Mouse (Mus musculus): Measurements from ENCODE around the gene Hist1h4n. TPM values are rescaled to one million over a fixed set of nuclear protein-coding genes. Genes with fewer than 3 reads are reported as not detected.
"Not testable (repeated sequence)": the region's sequence is repeated elsewhere in the genome, so short reads cannot be mapped to it uniquely, and the experiment has no call there.

Hist1h4n gene
- 43.4 and 51.9 TPM in 2 replicates for total RNA-seq (2021)
- long read RNA-seq, partial matches to known transcripts: 0 of 1 reads
- long read RNA-seq, other reads (novel, unspliced or antisense): 0 of 1 reads

GRCm38 (mm10) chr13:21831418-21832394 is at the start of gene Hist1h4n:
Gene Hist1h4n (minus strand): TSS chr13:21832196.
- not testable (repeated sequence) for DNase-seq

- DNase-seq: no peak
Observed at GRCm38 (mm10) chr13:21880735-21881134, 48.7 kb upstream of the Hist1h4n start.

GRCm38 (mm10) chr13:21865503-21865902 is 33.5 kb upstream of the Hist1h4n start:
- DNase-seq: not testable (repeated sequence)

GRCm38 (mm10) chr13:21861608-21862007 is 29.6 kb upstream of the Hist1h4n start:
- no peak for DNase-seq

- DNase-seq: peak; percentile 14
Observed at GRCm38 (mm10) chr13:21855698-21856162, 23.7 kb upstream of the Hist1h4n start.

GRCm38 (mm10) chr13:21855146-21855545 is 23.1 kb upstream of the Hist1h4n start:
- peak; percentile 75 for DNase-seq

GRCm38 (mm10) chr13:21852215-21852945 is 20.4 kb upstream of the Hist1h4n start:
- DNase-seq: no peak

GRCm38 (mm10) chr13:21850696-21851095 is 18.7 kb upstream of the Hist1h4n start:
- not testable (repeated sequence) for DNase-seq

GRCm38 (mm10) chr13:21847883-21848282 is 15.9 kb upstream of the Hist1h4n start:
- no peak for DNase-seq

GRCm38 (mm10) chr13:21846356-21846755 is 14.4 kb upstream of the Hist1h4n start:
- not testable (repeated sequence) for DNase-seq

GRCm38 (mm10) chr13:21840508-21840907 is 8.5 kb upstream of the Hist1h4n start:
- DNase-seq: not testable (repeated sequence)

GRCm38 (mm10) chr13:21833461-21833860 is 1.5 kb upstream of the Hist1h4n start, which contains the start of the genes Hist1h2ap and Hist1h2br:
Gene Hist1h2ap (minus strand): TSS chr13:21833507.
Gene Hist1h2br (plus strand): TSS chr13:21833743.
- not testable (repeated sequence) for DNase-seq

GRCm38 (mm10) chr13:21830344-21830743 is 1.7 kb downstream of the Hist1h4n start:
- DNase-seq: no peak

GRCm38 (mm10) chr13:21828511-21828910 is 3.5 kb downstream of the Hist1h4n start:
- DNase-seq: no peak

GRCm38 (mm10) chr13:21820082-21820890 is 11.7 kb downstream of the Hist1h4n start:
- DNase-seq: not testable (repeated sequence)

- not testable (repeated sequence) for DNase-seq
Observed at GRCm38 (mm10) chr13:21812092-21812491, 19.9 kb downstream of the Hist1h4n start.

- peak; percentile 38 for DNase-seq
Observed at GRCm38 (mm10) chr13:21811539-21811938, 20.5 kb downstream of the Hist1h4n start, which contains the start of gene Hist1h4m. Gene Hist1h4m (plus strand): TSS chr13:21811746.

GRCm38 (mm10) chr13:21811074-21811473 is 20.9 kb downstream of the Hist1h4n start:
- DNase-seq: not testable (repeated sequence)

GRCm38 (mm10) chr13:21810073-21810472 is 21.9 kb downstream of the Hist1h4n start, which contains the start of the genes Hist1h2bq and Hist1h2ao:
Gene Hist1h2bq (minus strand): TSS chr13:21810197.
Gene Hist1h2ao (plus strand): TSS chr13:21810465.
- not testable (repeated sequence) for DNase-seq

- not testable (repeated sequence) for DNase-seq
Observed at GRCm38 (mm10) chr13:21803058-21803457, 28.9 kb downstream of the Hist1h4n start.

GRCm38 (mm10) chr13:21797163-21797562 is 34.8 kb downstream of the Hist1h4n start:
- DNase-seq: not testable (repeated sequence)
